Mouse (Mus musculus): ENCODE results near the gene Zc3h6.

The Zc3h6 gene

GRCm38 (mm10) chr2:129035381-129035780 lies 68.2 kb downstream of the Zc3h6 start:
- DNase-seq (ENCODE audit: low spot score), result no peak

GRCm38 (mm10) chr2:129038426-129038936 lies 71.3 kb downstream of the Zc3h6 start:
- peak; percentile 22 for DNase-seq (ENCODE audit: low spot score)

DNA sequence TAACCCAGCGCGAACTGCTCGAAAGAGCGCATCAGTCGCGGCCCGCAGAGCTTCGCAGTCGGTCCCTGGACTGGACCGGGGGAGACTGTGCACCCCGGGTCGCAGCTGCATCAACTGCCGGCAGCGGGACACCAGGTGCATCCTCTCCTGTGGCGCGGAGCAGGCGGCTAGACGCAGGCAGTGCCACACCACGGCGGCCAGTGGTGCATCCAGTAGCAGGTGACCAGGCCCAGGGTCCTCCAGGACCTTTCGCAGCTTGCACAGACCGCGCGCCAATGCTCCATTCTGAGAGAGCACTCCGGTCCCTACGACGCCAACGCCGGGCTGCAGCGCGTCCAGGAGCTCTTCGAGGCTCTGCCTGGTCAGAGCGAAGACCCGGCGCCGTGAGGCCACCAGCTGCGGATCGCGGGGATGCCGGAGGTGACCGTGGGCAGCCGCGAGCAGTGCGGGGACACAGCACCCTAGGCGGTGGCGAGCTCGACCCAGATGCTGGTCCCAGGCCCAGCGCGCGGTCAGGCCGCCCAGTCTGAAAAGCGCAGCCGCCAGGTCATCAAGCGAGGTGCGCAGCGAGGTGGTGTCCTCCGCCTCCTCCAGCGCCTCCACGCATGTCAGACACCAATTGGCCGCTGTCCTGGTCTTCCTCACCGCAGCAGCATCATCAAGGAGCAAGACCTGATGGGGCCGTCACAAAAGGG lies 71.9 kb downstream of the Zc3h6 start:
- peak; percentile 71 for DNase-seq (ENCODE audit: low spot score)

- peak; percentile 24 for DNase-seq (ENCODE audit: low spot score)
Measured at GRCm38 (mm10) chr2:129040567-129040966, 73.4 kb downstream of the Zc3h6 start.

DNA sequence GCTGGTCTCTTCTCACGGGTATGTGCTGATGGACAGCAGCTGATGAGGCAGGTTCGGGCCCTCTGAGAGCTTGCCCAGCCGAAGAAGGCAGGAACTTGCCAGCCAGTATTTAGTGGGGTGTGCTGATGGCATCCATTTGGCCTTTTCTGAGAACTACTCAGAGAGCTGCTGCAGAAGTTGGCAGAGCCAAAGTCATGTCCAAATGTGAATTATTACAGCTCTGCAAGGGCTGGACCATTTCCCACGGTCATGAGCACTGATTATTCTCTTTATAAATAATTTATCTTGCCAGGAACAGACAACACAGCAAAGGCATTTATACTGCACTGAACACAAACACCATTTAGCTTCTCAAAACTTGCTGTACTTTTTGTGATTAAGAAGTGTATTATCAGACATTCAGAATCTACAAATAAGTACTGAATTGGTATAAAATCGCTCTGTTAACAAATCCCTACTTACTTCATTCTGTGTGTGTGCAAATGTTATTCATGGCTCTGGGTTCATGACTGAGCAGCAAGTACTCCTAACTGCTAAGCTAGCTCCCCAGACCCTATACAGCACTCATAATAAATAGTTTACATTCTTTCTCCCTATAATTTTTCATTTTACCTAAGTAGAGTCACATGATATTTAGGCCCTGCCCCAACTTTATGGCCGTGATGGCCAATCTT lies 79.1 kb downstream of the Zc3h6 start:
- no peak for DNase-seq (ENCODE audit: low spot score)

- no peak for DNase-seq (ENCODE audit: low spot score)
Measured at GRCm38 (mm10) chr2:129046846-129047196, 79.6 kb downstream of the Zc3h6 start.

GRCm38 (mm10) chr2:129047811-129048210 lies 80.6 kb downstream of the Zc3h6 start, which contains the start of gene Vinac1:
Gene Vinac1, minus strand, starts transcription at chr2:129048172.
- no peak for DNase-seq (ENCODE audit: low spot score)

DNA sequence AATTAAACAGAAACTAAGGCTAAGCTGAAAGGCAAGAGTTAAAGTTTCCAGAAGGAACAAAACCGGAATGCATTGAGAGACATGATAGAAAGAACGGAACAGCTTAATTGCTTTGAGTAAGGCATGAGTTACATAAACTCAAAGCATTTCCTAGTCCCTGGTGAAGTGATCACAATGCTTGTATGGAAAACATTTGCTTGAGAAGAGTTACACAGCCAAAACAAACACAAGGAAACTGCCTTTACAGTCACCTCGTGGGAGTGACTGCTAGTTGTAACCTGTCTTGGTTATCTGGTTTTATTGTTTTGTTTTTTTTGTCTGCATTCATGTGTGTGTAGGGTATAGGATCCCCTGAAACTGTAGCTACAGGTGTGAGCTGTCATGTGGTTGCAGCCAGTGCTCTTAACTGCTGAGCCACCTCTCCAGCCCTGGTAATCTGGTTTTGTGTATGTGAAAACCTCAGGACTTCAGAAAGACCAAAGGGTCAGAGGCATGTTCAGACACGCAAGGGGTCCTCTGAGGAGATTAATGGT lies 85.3 kb downstream of the Zc3h6 start:
- DNase-seq (ENCODE audit: low spot score), result no peak

DNA sequence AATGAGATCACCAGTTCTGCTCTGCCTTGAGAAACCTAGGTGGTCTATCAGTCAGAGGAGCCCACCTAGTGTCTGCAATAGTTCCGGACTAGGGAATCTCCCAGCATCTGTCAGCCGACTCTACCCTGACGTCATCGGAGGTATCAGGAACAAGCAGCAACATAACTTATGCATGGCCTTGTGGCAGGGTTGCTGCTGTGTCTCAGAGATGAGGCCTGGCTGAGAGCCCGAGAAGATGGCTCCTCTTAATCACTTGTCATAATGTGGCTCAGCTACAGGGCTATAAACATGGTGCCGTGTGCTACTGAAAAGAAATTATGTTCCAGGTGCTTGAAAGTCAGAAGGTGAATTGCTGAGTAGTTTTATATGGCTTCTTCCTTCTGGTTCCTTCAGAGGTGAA lies 88.5 kb downstream of the Zc3h6 start:
- DNase-seq (ENCODE audit: low spot score), result no peak

DNA sequence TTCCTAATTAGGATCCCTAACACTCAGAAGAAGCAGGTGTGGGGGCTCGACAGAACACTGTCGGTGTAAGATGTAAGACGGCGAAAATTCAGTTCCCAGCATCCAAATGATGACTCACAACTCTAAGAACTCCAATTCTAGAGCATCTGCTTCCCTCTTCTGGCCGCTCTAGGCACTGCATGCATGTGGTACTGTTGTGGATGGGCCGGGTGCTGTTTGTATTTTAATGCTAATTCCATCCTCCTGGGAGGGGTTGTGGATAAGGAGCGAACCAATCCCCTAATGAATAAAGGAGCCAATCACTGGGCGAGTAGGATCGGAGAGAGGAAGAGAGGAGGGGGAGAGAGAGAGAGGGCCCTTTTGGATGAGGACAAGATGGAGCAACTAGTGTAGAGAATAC lies 89.4 kb downstream of the Zc3h6 start:
- peak; percentile 25 for DNase-seq (ENCODE audit: low spot score)

GRCm38 (mm10) chr2:129057256-129057655 lies 90.1 kb downstream of the Zc3h6 start:
- no peak for DNase-seq (ENCODE audit: low spot score)

DNA sequence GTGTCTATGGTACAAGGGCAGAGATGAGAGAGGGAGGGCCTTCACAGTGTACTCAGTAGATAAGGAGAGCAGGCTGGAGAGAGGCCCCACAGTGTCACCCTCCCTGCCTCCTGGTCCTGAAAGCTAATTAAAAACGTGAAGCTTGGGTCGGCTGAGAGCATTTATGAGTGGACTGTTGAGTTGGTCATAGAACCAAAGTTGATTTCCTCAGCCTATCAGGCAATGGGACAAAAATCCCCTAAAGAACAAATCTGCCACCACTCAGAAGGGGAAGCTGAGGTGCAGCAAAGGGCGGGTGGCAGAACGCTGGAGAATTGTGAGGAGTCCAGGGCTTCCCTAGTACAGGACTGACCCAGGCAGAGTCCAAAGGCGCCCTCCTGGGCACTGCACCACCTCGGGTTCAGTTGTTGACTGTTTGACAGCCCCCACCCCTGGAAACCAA lies 90.7 kb downstream of the Zc3h6 start:
- DNase-seq (ENCODE audit: low spot score), result no peak

DNA sequence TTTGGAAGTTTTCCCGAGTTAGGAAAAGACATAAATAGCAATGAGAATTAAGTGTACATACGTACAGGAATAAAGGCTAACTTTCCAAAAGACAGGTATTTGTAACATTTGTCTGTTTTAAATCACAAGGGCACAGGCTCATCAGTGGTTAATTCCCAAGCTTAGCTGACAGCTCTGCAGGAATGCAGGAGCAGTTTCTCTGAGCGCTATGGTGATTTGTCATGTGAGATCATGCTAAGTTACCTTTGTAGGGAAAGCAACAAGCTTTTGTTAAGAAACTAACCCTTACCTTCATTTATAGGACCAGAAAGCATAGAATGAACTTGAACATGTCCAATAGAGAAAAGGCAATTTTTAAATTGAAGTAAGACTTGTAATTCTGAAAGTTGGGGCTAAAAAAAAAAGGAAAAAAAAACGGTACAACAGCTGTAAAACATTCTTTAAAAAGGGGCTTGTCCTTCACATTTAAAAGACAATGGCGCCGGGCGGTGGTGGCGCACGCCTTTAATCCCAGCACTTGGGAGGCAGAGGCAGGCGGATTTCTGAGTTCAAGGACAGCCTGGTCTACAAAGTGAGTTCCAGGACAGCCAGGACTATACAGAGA lies 94.4 kb downstream of the Zc3h6 start:
- peak; percentile 9 for DNase-seq (ENCODE audit: low spot score)

DNA sequence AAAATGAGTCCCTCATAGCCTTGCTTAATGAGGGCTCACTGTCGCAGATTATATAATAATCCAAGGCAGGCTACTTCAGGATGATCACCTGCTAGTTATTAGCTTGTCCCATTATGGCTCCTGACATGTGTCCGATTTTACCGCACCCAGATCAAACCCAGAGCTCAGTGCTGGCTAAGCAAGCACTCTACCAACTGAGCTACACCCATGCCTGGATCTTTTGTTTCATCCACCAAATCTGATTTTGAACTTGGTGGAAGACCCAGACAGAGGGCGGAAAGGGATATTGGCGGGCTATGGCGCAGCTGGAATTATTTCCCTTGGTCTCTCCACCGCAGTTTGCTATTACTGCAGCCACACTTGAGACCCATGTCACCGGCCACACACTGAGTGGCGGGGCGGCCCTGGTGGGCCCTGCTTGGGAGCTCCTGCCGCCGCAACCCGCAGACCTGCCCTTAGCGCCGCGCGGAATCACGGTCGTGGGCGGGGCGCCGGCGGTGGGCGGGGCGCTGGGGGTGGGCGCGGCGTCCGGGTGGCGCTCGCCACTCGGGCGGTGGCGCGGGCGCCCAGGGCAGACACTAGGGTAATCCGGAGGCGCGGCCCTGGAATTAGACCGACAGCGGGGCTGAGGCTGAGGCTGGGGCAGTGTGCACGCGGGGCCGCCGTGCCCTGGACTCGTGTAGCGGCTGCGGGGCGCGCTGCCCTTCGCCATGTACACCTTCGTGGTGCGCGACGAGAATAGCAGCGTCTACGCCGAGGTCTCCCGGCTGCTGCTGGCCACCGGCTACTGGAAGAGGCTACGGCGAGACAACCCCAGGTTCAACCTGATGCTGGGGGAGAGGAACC lies 98.5 kb downstream of the Zc3h6 start, which contains the start of gene Ttl:
Ttl (plus strand) TSS at position 506 of the 846 bp plus-strand sequence.
- peak; percentile 77 for DNase-seq (ENCODE audit: low spot score)

DNA sequence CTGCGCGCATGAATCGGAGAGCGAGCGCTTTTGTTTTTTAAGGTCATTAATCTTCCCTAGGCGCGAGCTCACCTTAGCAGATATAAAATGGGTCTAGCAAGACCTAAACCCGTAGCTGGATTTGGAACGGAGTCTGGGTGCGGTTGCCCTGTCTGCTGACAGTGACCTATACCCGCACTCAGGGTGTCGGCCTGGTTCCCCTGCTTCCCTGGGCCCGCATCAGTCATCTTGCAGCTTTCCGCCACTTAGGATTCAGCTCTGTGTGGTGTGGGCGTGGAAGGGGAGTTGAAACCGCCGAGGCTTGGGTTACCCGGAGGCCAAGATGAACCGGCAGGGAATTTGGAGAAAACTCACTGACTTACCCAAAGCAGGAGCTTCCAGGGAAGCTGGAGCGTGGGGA lies 99.1 kb downstream of the Zc3h6 start:
- DNase-seq (ENCODE audit: low spot score), result peak; percentile 76
